Mouse (Mus musculus): ENCODE results near the gene Bloc1s5.
A peak's percentile ranks its signal among the peaks of the same experiment; 100 is the strongest.

The Bloc1s5 gene

GRCm38 (mm10) chr13:38616887-38617286 is 18.0 kb downstream of the Bloc1s5 start:
- DNase-seq: no peak

- DNase-seq: no peak
Observed at GRCm38 (mm10) chr13:38615656-38616055, 19.3 kb downstream of the Bloc1s5 start.

DNA sequence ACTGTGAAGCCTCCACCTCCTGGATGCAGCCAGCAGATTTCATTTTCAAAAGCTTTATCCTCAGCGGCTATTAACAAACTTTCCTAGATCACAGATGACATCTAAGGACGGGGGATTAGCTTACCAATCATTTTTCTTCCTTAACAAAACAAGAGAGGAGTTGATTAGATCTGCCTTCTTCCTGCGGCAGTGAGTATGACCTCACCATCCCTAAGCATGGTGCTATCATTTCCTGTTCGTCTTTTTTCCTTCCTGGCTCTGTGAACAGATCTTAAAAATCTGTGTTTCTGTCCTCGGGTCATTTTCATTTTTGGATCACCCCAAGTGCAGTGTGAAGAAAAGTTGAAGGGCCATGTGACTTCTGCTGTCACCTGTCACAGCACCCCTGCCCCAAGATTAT is 20.6 kb downstream of the Bloc1s5 start:
- no peak for DNase-seq

DNA sequence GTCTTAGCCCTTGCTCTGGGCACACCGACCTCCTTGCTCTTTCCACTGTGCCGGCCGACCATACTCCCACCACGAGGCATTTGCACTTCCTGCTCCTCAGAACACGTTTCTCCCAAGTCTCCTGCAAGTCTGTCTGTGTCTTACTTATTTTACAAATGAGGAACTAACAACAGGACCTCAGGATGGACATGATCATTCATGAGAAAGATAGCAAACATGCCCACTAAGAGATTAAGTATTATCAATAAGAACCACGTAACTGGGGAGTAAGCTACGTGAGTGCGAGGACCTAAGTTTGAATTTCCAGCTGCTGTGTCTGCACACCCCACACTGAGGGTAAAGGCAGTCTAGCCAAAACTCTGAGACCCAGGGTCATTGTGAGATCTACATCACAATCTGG is 21.3 kb downstream of the Bloc1s5 start:
- DNase-seq: no peak

DNA sequence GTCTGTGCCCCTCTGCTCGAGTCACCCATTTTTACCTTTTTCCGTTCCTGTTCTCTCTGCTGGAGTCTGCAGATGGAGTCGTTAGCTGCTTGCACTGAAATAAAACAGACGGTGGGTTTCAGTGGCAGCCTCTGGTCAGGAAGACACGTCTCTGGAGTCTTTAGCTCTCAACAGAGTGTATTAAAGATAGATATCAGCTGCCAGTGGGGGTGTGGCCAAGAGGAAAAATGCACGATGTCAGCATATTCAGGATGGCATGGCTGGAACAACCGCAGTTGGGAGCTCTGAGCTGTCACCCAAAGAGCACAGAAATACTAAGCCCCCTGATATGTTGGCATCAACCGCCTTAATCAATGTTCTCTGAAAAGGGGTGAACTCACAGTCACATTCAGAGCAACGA is 22.3 kb downstream of the Bloc1s5 start:
- no peak for DNase-seq

DNA sequence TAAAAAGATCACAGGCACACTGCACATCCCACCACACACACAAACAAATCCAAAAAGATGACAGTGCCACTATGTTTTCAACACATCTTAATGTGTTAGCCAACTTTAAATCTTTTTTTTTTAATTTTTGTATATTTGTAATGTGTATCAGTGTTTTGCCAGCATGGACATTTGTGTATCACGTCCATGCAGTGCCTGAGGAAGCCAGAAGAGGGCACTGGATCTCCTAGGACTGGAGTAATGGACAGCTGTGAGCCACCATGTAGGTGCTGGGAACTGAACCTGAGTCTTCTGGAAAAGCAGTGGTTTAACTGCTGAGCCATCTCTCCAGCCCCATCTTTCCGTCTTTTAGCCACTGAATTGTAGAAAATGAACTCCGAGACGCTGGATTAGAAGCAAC is 22.7 kb downstream of the Bloc1s5 start:
- DNase-seq: no peak

- no peak for DNase-seq
Observed at GRCm38 (mm10) chr13:38610336-38610735, 24.6 kb downstream of the Bloc1s5 start.

DNA sequence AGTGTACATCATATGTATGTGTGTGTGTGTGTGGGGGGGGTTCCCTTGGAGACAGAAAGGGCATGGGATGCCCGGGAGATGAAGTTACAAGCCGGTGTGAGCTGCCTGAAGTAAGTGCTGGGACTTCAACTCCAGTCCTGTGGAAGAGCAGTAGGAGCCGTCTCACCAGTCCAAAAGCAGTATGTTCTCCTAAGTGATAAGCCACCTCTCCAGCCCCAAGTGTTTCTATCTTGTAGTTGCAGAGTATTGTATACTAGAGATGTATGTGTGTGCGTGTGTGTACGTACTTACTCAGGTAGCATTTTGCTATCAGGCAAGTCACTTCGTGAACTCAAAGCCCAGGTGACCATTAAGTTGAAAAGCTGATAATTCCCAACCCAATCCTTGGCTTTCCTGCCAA is 27.8 kb downstream of the Bloc1s5 start:
- no peak for DNase-seq

DNA sequence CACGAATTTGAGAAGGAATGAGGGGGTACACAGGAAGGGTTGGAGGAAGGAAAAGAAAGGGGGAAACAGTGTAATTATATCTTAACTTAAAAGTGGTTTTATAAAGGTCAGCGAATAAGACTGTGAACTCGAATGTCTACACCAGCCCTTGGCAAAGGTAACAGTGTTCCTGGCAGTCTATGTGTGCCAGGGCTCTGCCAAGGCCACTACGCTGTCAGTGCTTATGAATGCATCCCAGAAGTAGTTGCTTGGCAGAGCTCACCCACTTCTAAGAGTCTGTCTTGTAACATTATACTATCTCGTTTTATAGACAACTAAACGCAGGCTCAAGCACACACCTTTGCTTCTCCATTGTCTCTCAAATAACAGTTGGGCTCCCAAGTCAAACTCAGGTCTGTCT is 29.6 kb downstream of the Bloc1s5 start:
- no peak for DNase-seq

DNA sequence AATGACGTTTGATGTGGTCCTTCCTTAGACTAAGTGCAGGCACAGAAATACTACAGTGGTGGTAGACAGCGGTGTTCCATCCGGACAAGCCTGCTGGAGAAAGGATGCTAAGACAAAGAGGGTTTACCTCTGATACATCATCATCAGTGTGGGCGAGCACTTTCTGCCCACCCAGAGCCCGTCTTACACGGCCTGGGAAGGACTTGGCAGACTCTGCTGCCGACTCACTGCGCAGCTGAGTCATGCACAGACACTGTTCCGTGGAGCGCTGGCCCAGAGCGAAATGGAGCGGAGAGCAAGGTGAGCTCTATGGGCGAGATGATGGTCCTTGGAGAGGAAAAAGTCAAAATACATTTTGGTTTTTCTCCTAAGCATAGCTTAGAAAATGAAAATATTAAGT is 31.9 kb downstream of the Bloc1s5 start:
- no peak for DNase-seq

- no peak for DNase-seq
Observed at GRCm38 (mm10) chr13:38602243-38602832, 32.6 kb downstream of the Bloc1s5 start.

DNA sequence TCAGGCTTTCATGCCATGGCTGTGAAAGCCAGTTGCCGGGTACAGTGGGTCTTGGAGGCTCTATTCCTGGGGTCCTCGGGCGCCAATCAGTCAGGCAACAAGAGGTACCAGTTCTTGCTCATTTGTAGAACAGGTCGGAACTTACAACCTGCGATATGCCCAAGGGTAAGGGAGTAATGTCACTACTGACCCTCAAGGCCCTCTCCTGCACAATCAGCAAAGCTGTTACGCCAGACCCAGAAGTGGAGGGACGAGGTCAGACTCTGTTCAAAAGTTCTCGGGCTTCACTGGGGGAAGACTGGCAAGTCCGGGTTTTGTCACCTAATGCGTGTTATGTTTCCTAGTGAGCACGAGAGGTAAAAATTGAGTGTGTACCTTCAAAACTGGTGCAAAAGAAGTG is 34.1 kb downstream of the Bloc1s5 start:
- DNase-seq: no peak

GRCm38 (mm10) chr13:38597076-38597475 is 37.8 kb downstream of the Bloc1s5 start:
- DNase-seq: no peak

DNA sequence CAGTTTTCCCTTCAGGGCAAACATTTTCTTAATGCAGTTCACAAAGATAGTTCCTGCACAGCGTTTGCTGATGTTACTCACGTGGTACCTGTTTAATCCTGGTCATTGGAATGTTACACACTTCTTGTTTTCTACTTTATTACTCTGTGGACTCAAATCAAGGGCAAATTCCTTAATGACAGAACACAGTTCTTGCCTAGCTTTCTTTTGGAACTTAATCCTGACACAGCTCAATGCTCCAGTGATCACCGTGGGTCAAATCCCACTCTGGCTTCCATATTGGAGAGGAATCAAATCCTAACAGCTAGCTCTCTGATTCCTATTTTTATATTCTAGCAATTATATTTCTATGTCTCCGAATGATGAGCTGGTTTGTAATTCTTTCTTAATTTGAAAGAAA is 38.4 kb downstream of the Bloc1s5 start:
- DNase-seq: no peak

DNA sequence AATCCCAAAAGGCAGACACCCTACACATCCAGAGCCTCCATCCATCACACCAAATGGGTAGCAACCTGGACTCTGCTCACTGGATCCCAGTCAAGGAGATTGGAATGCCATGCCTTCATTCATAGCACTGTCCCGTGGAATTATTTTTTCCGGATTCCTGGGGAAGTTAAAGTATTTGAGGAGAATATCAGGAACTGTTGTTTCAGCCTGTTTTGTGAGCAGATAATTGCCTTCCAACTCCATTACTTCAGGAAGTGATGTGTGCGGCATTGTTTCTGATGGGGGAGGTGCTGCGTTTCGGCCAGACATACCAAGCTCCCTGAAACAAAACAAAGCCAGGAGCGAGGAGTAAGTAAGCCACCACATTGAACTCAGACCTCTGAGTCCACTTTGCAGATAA is 41.8 kb downstream of the Bloc1s5 start:
- DNase-seq: no peak

- DNase-seq: no peak
Observed at GRCm38 (mm10) chr13:38587350-38587749, 47.6 kb downstream of the Bloc1s5 start.

GRCm38 (mm10) chr13:38586451-38586850 is 48.5 kb downstream of the Bloc1s5 start:
- no peak for DNase-seq

DNA sequence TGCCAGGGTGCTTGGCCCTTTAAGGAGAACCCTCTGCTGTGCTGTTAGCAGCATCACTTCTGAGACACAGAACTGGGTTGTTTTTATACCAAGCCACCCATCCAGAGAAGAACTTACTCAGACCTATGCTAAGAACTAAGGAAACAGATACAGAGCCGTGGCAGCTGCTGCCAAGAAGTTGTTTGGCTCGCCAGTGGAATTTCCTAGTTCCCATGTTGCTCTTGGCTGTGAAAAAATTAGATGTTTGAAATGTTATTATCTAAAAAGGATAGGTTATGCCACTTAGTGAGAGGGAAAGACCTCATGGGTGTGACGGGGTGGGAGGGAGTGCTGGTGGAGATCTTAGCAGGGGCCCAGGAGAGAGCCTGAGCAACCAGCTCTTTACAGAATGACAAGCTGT is 52.1 kb downstream of the Bloc1s5 start:
- DNase-seq: no peak

DNA sequence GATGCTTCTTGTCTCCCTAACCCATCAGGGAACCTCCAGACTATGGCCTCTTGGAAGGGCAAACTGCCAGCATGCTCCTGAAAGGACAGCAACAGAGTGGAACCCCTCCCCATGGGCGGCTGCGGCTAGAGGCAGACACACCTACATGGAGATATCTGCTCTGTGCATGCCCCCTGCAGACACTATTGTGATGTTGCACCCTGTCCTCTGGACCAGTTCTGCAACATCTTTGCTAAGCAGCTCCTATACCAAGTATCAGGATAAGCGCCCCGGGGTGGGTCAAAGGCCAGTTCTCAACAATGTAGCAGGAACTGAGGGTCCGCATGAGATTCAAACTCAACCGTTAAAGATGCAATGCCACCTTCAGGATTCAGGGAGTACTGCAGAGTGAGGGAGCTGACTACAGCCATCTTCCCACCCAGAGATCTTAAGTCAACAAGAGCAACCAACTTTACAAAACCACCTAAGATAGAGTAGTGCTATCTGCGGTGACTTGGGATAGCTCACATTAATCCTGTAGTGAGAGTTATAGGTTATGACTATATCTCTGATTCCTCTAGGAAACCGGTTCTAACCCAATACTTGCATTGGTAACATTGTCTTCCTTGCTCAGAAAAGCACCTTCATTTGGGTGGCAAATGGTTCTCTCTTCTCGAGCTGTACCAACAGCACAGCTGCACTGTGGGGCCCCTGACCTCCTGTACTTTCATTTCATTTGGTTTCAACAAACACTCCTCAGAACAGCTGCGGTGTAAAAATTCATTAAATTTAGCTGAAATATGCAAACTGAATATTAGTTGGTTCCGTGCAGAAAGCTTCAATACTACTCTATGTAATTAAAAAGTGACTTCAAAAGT is 54.1 kb downstream of the Bloc1s5 start:
- DNase-seq: peak; percentile 27 to 50

- peak in 1 of 2 experiments; percentile 8 for DNase-seq
Observed at GRCm38 (mm10) chr13:38579971-38580600, 54.8 kb downstream of the Bloc1s5 start.

DNA sequence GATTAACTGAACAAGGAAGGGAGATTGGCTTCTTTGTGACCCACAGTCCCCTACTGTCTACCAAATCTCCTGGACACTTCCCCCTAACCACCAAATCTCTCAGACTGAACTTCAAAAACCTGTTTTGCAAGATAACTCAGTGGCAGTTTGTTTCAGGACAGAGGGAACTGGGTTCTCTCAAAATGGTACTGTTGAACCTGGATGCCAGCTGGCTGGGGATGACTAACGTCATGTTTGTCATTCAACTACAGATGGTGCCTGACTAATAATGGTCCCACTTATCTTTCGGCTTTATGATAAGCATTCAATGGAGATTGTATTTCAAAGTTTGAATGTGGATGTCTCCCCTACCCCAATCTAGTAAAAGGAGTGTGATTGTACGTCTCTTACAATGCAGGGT is 60.2 kb downstream of the Bloc1s5 start:
- DNase-seq: no peak

GRCm38 (mm10) chr13:38573281-38573680 is 61.6 kb downstream of the Bloc1s5 start:
- DNase-seq: no peak

DNA sequence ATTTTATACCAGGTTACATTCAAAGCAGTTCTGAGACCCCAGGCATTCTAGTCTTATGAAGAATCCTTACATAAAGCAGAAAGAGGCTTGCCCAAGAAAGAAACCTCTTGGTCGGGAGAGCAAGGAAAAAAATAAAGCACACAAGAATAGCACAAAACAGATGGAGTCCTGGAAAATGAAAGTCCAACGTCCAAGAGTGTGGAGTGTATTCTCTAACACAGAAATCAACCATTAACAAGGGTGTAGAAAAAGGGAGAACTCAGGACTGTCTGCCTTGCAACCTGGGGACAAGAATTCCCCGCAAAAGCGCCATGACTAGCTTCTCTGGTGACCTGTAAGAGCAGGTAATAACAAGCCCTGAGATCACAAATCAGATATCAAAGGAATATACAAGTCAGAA is 69.7 kb downstream of the Bloc1s5 start:
- DNase-seq: no peak

DNA sequence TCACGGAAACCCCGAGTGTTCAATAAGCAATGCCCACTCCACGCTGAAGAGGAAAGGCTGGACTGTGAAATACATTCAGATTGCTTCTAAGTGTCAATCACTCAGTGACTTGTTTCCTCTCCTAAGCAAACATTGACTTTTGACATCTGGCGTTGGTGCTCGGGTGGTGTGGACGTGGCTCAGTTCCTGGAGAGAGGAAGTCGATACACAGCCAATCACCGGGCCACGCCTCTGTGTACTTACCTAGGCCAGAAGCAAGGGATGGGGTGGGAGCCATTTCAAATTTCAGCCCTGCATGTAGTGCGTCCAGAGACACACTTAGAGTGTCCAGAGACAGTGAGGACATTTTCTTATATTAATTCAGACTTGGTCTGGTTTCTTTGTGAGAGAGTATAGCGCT is 80.3 kb downstream of the Bloc1s5 start:
- no peak for DNase-seq

Measured in spleen, adult 18-20 months (tissue).